Mouse (Mus musculus) heart, embryonic 15.5 days (tissue): ENCODE measurements around the gene Btn1a1. TPM values are rescaled to one million over a fixed set of nuclear protein-coding genes. Genes with fewer than 3 reads are reported as not detected.

Source experiments
- ATAC-seq: fragments of 200-750 bp; cut with Nextera tagmentation; replicated peaks from 2 replicates; pipeline ENCODE4 v1.8.0; 2017; ENCODE audit warnings: low read depth, moderate TSS enrichment; ENCODE audit not compliant: insufficient number of reproducible peaks, insufficient read depth, low FRiP score
- H3K27ac ChIP-seq: fragments of 300-500 bp; sonication (generic); 2 replicates; pipeline ENCODE4 v1.5.1; 2015; ENCODE audit warnings: mild to moderate bottlenecking, inconsistent platforms
- H3K27me3 ChIP-seq: fragments of 300-500 bp; sonication (generic); 2 replicates; pipeline ENCODE4 v1.6.1; 2015; ENCODE audit warnings: inconsistent platforms
- H3K36me3 ChIP-seq: fragments of 300-500 bp; sonication (generic); 2 replicates; pipeline ENCODE4 v1.6.1; 2015; ENCODE audit warnings: mild to moderate bottlenecking, inconsistent platforms
- H3K4me1 ChIP-seq: fragments of 300-500 bp; sonication (generic); replicated peaks from 2 replicates; pipeline ENCODE4 v1.6.1; 2015; ENCODE audit warnings: inconsistent platforms
- H3K4me2 ChIP-seq: fragments of 300-500 bp; sonication (generic); 2 replicates; pipeline ENCODE4 v1.6.1; 2015; ENCODE audit warnings: inconsistent platforms, mild to moderate bottlenecking, moderate library complexity
- H3K4me3 ChIP-seq: fragments of 300-500 bp; sonication (generic); 2 replicates; pipeline ENCODE4 v1.5.1; 2015; ENCODE audit warnings: mild to moderate bottlenecking, inconsistent platforms
- H3K9ac ChIP-seq: fragments of 300-500 bp; sonication (generic); 2 replicates; pipeline ENCODE4 v1.6.1; 2015; ENCODE audit warnings: mild to moderate bottlenecking, inconsistent platforms
- H3K9me3 ChIP-seq: fragments of 300-500 bp; sonication (generic); replicated peaks from 2 replicates; pipeline ENCODE4 v1.6.1; 2016; ENCODE audit warnings: inconsistent platforms
- WGBS: fragments of 180-500 bp; shearing (Covaris S2); methylation state at CpG from one replicate; pipeline ENCODE4 v1.1.7; 2015; ENCODE audit warnings: mixed read lengths; 5-methylcytosine and 5-hydroxymethylcytosine counted together
- polyA plus RNA-seq: library from polyadenylated mRNA; unstranded; fragments of >200 nt; fragmentation: Nextera tagmentation; extraction: Ambion mirVana; gene quantifications from 2 replicates; pipeline ENCODE4 v1.2.1, GENCODE M21; 2015

The Btn1a1 gene
- polyA plus RNA-seq, 1 experiment from 2014 or later, result 1.4 TPM

DNA sequence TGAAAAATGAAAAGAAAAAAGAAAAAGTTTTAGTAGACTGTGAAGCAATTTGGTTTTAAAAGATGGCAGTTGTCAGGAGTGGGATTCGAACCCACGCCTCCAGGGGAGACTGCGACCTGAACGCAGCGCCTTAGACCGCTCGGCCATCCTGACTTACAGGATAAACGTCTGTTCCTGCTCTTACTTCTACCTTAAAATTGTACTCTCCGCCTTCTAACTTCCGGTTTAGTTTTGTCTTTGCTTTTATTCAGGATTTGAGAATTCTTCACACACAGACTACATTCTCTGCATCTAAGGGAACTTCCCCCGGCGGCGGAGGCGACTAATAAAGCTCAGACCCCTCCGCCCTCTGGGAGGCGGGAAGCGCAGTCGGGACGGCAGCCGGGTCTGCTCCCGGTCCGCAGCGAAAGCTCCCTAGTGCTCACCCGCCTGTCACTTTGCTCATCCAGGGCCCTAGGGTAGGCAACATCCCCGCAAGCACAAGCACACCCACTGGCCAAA lies 12.3 kb downstream of the Btn1a1 start:
- no peaks in the 10 kb centered on the region for H3K36me3 ChIP-seq
- H3K4me3 ChIP-seq, result peak overlapping the region; percentile 75
- no peaks in the 10 kb centered on the region for H3K27me3 ChIP-seq
- peak overlapping the region; percentile 58 for H3K4me2 ChIP-seq
- H3K4me1 ChIP-seq, result no peaks in the 10 kb centered on the region
- WGBS, result under 1% methylated on average over 25 of the region's 25 CpGs
- peak overlapping the region; percentile 91 for H3K27ac ChIP-seq
- peak overlapping the region; percentile 73 for H3K9ac ChIP-seq
- ATAC-seq, result peak; percentile 75
- no peaks in the 10 kb centered on the region for H3K9me3 ChIP-seq

DNA sequence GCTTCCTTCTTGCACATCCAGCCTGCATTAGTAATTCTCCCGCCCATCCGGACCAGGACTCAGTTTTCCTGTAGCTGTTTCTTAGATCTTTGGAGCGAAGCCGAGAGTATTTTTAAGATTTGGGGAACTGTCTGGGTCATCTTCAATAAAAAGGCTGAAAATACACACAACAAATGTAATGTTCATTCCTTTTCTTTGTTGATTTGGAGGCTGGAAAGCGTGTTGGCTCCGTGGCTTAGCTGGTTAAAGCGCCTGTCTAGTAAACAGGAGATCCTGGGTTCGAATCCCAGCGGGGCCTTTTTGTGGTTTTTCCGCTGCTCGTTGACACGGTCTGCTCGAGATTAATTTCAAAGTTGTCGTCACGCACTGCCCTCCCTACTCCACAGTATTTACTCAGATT lies 15.3 kb downstream of the Btn1a1 start:
- Histone ChIP-seq H3K4me2 (peak overlapping the region; percentile 76), H3K9ac (peak overlapping the region; percentile 52), H3K4me1 (no peaks in the 10 kb centered on the region), H3K4me3 (peak overlapping the region; percentile 61), H3K36me3 (no peaks in the 10 kb centered on the region), H3K27me3 (no peaks in the 10 kb centered on the region), H3K27ac (peak overlapping the region; percentile 33; the same call in 1 of the 2 replicates), H3K9me3 (no peaks in the 10 kb centered on the region)
- under 1% methylated on average over 15 of the region's 15 CpGs for WGBS
- no peak for ATAC-seq

DNA sequence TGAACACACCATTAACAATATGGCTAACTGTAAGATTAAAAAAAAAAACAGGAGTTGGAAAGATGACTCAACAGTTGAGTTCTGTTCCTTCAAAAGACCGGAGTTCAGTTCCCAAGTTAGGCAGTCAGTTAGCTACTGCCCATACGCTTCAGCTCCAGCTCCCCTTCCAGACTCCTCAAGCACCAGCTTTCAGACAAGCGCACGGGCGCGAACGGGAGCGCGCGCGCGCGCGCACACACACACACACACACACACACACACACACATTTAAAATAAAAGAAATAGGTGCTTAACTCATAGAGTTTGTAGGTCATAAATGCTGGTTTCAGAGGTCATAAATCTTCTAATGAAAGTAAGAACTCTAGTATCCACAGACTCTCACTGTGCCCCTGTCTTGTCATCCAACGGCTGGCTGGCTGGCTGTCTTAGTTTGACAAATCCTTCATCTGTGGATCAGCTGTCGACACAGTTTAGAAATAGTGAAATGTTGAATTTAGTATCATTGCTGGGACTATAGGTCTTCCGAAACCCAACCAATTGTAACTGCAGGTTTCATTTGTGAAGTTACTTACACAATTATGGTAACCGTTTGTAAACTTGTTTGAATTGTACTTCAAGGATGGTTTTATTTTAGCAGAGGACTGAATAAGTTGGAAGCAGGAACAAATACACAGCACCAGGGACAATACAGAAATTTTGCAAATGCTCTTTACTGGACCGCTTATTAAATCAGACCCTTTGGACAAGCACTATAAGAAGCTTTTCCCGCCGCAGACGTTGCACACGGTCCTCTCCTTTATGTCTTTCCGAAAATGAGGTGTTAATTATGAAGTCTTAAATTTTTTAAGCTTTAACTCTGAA lies 16.2 kb downstream of the Btn1a1 start:
- Histone ChIP-seq H3K36me3 (no peaks in the 10 kb centered on the region), H3K27me3 (no peaks in the 10 kb centered on the region), H3K4me1 (peaks cover under 1% of the 10 kb centered on the region; the same call in 1 of the 2 replicates), H3K9me3 (no peaks in the 10 kb centered on the region), H3K4me2 (peak overlapping the region; percentile 76), H3K27ac (peak overlapping the region; percentile 54), H3K9ac (peak overlapping the region; percentile 52), H3K4me3 (peak overlapping the region; percentile 61)
- WGBS, result under 1% methylated on average over 24 of the region's 24 CpGs
- ATAC-seq, result no peak

DNA sequence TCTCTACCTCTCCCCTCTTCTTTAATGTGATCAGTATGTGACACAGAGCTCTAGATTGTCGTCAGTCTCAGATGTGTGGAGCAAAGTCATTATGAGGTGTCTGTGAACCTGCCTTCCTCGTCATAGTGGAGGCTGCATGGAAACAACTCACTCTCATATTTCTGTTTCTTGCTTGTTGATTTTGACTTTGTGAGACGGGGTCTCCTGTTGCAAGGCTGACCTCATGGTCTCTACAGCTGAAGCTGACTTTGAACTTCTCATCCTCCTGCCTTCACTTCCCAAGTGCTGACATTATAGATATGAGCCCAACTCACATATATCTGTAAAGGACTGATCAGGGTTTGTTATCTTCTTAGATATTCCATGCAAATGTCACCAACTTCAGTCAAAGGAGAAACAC lies 16.9 kb downstream of the Btn1a1 start:
- Histone ChIP-seq H3K4me2 (peak overlapping the region; percentile 76), H3K9me3 (no peaks in the 10 kb centered on the region), H3K36me3 (no peaks in the 10 kb centered on the region), H3K27me3 (no peaks in the 10 kb centered on the region), H3K9ac (no peak overlapping the region), H3K4me3 (peak overlapping the region; percentile 61), H3K4me1 (peaks cover 2% of the 10 kb centered on the region; the same call in 1 of the 2 replicates), H3K27ac (peak overlapping the region; percentile 54; the same call in 1 of the 2 replicates)
- ATAC-seq, result no peak
- 50% methylated on average over 3 of the region's 3 CpGs for WGBS

DNA sequence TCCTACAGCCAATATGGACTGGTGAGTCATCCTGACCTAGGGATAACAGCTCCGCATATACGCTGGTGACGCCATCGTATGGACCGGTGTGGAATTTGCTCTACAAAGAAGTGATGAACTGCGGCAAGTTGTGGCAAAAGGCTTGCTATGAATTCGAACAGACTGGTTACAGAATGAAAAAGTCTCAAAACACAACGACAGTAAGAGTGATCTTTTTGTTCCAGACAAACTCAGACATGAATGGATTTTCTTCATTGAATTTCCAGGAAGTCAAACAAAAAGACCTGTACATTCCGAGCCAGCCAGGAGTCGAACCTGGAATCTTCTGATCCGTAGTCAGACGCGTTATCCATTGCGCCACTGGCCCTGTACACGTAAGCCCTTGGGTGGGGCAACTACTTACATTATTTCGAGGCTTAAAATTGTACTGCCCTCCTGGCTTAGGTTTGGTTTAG lies 19.2 kb downstream of the Btn1a1 start:
- Histone ChIP-seq H3K27me3 (no peaks in the 10 kb centered on the region), H3K4me1 (peaks cover 5% of the 10 kb centered on the region; the same call in 1 of the 2 replicates), H3K9ac (peak overlapping the region; percentile 56; the same call in 1 of the 2 replicates), H3K9me3 (no peaks in the 10 kb centered on the region), H3K36me3 (no peaks in the 10 kb centered on the region), H3K27ac (peak overlapping the region; percentile 94), H3K4me2 (peak overlapping the region; percentile 78), H3K4me3 (peak overlapping the region; percentile 63)
- WGBS, result under 1% methylated on average over 16 of the region's 16 CpGs
- 0 out of 2 replicates have a peak, but pooled peaks have one; percentile 28 for ATAC-seq

DNA sequence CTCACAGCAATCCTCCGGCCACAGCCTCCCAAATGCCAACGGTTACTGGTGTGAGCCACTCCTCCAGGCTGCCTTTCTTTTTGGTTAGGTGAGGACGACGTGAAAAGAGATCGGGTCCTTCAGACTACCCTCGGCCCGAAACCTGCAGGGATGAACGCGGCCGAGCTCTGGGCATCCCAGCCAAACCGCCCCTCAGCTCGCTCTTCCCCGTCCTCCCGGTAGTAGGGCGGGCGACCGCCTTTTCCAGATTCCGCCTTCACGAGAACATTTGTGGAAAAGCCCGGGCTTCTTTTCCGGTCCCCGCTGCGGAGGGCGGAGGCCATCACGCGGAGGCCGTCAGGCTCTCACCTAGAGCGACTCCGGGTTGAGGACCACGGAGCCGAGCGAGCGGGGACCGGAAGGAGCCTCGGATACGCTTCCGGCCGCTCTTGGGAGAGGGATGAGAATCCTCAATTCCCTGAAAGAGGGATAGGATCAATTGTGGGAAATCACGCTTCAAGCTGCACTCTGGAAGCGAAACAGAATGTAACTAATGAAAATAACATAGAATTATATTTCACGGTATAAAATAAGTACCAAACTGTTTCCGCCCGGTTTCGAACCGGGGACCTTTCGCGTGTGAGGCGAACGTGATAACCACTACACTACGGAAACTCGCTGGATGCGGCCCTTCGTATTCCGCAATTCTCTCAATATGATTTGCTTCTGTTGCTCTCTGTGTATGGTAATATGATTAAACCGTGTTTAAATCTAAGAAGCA lies 20.0 kb downstream of the Btn1a1 start:
- under 1% methylated on average over 55 of the region's 55 CpGs for WGBS
- Histone ChIP-seq H3K36me3 (no peaks in the 10 kb centered on the region), H3K4me3 (peak overlapping the region; percentile 63), H3K4me1 (peaks cover 5% of the 10 kb centered on the region; the same call in 1 of the 2 replicates), H3K27ac (peak overlapping the region; percentile 94), H3K9ac (peak overlapping the region; percentile 69), H3K4me2 (peak overlapping the region; percentile 78), H3K27me3 (no peaks in the 10 kb centered on the region), H3K9me3 (no peaks in the 10 kb centered on the region)
- peak; percentile 91 for ATAC-seq

DNA sequence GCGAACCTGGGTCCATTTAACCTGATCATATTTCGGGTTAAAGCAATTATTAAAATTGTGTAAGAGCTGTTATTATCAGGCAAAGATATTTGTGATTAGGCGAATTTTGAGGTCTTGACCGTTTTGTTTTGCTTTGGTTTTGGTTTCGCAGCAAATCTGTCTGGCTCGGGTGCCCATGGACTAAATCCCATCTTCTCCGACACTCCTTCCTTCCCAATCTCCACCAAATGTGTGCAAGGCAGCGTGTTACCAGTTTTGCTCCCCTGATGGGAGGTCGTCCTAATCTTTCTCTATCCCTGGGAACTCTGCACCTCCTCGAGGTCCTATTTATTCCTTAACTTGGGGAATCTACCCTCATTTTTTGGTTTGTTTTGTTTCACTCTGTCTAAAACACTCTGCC lies 20.5 kb downstream of the Btn1a1 start:
- WGBS, result 6% methylated on average over 10 of the region's 10 CpGs
- Histone ChIP-seq H3K9ac (peak overlapping the region; percentile 69), H3K4me1 (peaks cover 5% of the 10 kb centered on the region; the same call in 1 of the 2 replicates), H3K27me3 (no peaks in the 10 kb centered on the region), H3K4me3 (peak overlapping the region; percentile 63), H3K4me2 (peak overlapping the region; percentile 78), H3K36me3 (no peaks in the 10 kb centered on the region), H3K9me3 (no peaks in the 10 kb centered on the region), H3K27ac (peak overlapping the region; percentile 94)
- no peak for ATAC-seq

DNA sequence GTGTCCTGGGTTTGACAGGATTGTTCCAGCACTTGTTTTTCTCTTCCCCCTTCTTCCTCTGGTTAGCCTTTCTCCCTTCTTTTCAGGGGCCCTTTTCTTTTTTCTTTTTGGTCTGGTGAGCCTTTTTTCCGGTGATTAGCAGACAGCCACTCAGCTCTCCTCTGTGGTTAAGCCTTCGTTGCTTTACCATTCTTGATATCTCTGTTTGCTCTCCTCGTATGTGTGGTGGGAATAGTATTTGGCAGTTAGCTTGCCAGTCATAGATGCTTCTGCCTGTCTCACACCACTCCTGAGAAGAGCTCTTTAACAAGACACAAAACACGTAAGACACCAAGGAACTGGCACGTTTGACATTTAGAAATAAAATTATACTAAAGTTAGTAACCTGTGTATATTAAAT lies 21.2 kb downstream of the Btn1a1 start:
- no peaks in the 10 kb centered on the region for H3K27me3 ChIP-seq
- no peak overlapping the region for H3K4me3 ChIP-seq
- H3K9me3 ChIP-seq, result no peaks in the 10 kb centered on the region
- no peaks in the 10 kb centered on the region for H3K36me3 ChIP-seq
- peak overlapping the region; percentile 78; the same call in 1 of the 2 replicates for H3K4me2 ChIP-seq
- 0 out of 2 replicates have a peak overlapping the region, but pooled peaks have one; percentile 38 for H3K27ac ChIP-seq
- 57% methylated on average over 5 of the region's 5 CpGs for WGBS
- no peak overlapping the region for H3K9ac ChIP-seq
- no peak for ATAC-seq
- peaks cover 5% of the 10 kb centered on the region; the same call in 1 of the 2 replicates for H3K4me1 ChIP-seq

DNA sequence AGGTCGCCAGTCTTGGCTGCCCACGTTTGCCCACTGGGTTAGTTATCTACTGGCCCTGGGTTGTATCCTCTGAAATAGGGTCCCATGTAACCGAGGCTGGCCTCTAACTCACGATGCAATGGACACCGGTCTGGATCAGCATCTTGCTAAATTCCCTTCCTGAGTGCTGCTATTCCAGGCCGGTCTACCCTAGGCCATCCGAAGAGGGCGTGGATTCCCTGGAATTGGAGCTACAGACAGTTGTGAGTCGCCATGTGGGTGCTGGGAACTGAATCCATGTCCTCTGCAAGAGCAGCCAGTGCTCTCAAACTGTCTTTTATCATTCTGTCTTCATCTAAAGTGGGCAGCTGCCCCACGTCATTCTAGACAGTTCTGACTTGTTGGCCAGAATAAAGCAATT lies 25.8 kb downstream of the Btn1a1 start:
- no peak overlapping the region for H3K27ac ChIP-seq
- no peaks in the 10 kb centered on the region for H3K9me3 ChIP-seq
- H3K27me3 ChIP-seq, result no peaks in the 10 kb centered on the region
- ATAC-seq, result no peak
- H3K4me3 ChIP-seq, result no peak overlapping the region
- H3K4me1 ChIP-seq, result peaks cover 8% of the 10 kb centered on the region
- H3K4me2 ChIP-seq, result no peak overlapping the region
- 65% methylated on average over 10 of the region's 10 CpGs for WGBS
- H3K36me3 ChIP-seq, result no peaks in the 10 kb centered on the region
- H3K9ac ChIP-seq, result no peak overlapping the region

DNA sequence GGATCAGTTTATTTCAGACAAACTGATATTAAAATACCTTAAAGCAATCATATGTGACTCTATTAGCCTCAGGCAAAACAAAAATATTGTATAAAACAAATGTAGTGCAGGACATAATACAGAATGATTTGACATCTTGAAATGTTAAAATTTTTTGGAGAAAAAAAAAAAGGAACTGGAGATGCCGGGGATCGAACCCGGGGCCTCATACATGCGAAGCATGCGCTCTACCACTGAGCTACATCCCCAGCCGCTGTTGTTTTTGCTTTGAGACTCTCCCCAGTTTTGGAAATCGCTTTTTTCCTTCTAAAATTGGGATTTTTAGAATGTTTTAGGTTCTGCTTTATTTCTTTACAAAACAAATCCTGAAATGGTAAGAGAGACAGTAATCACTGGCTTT lies 27.2 kb downstream of the Btn1a1 start:
- ATAC-seq, result no peak
- H3K9me3 ChIP-seq, result no peaks in the 10 kb centered on the region
- peaks cover 11% of the 10 kb centered on the region for H3K4me1 ChIP-seq
- peak overlapping the region; percentile 65 for H3K4me2 ChIP-seq
- no peaks in the 10 kb centered on the region for H3K27me3 ChIP-seq
- H3K4me3 ChIP-seq, result peak overlapping the region; percentile 55
- peak overlapping the region; percentile 54 for H3K27ac ChIP-seq
- H3K9ac ChIP-seq, result peak overlapping the region; percentile 36; the same call in 1 of the 2 replicates
- H3K36me3 ChIP-seq, result no peaks in the 10 kb centered on the region
- WGBS, result under 1% methylated on average over 7 of the region's 7 CpGs

DNA sequence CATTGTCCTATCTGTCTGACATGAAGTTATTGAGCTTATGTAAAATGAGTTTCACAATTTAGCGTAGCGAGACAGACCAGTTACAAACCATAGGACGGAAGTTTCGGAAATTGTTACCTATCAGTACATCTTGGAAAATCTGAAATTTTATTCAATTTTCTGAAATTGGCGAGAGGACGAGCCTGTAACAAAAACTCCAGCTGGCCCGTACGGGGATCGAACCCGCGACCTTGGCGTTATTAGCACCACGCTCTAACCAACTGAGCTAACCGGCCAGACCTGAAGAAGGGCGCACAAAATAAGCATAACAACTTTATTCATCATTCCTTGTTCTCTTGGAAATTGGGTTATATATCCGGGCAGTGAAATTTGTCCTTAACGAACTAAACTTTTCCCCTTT lies 27.8 kb downstream of the Btn1a1 start:
- WGBS, result under 1% methylated on average over 17 of the region's 17 CpGs

More for the DNA sequence above, 27.8 kb downstream of the Btn1a1 start:
- Histone ChIP-seq H3K9me3 (no peaks in the 10 kb centered on the region), H3K27me3 (no peaks in the 10 kb centered on the region), H3K9ac (peak overlapping the region; percentile 68), H3K4me2 (peak overlapping the region; percentile 65), H3K4me3 (peak overlapping the region; percentile 55), H3K36me3 (no peaks in the 10 kb centered on the region), H3K4me1 (peaks cover 14% of the 10 kb centered on the region), H3K27ac (peak overlapping the region; percentile 82)
- ATAC-seq, result peak; percentile 73
